Mouse (Mus musculus) heart, embryonic 11.5 days (tissue): ENCODE results near the gene Ccdc91. TPM values are rescaled to one million over a fixed set of nuclear protein-coding genes. Genes with fewer than 3 reads are reported as not detected.

ENCODE experiments used
- ATAC-seq: fragments of 200-750 bp; cut with Nextera tagmentation; replicated peaks from 2 replicates; pipeline ENCODE4 v1.8.0; 2017; ENCODE audit warnings: moderate library complexity; ENCODE audit not compliant: insufficient number of reproducible peaks, low FRiP score, low TSS enrichment
- H3K27ac ChIP-seq: fragments of 300-500 bp; sonication (generic); 2 replicates; pipeline ENCODE4 v1.5.1; 2014; ENCODE audit warnings: mild to moderate bottlenecking, low read depth, low read length
- H3K27me3 ChIP-seq: fragments of 300-500 bp; sonication (generic); 2 replicates; pipeline ENCODE4 v1.6.1; 2014; ENCODE audit warnings: mild to moderate bottlenecking, low read length, mixed read lengths; ENCODE audit not compliant: control insufficient read depth, insufficient read depth
- H3K36me3 ChIP-seq: fragments of 300-500 bp; sonication (generic); 2 replicates; pipeline ENCODE4 v1.6.1; 2014; ENCODE audit warnings: mild to moderate bottlenecking, low read length, moderate library complexity, mixed read lengths; ENCODE audit not compliant: control insufficient read depth, insufficient read depth
- H3K4me1 ChIP-seq: fragments of 300-500 bp; sonication (generic); 2 replicates; pipeline ENCODE4 v1.6.1; 2014; ENCODE audit warnings: low read length; ENCODE audit not compliant: control insufficient read depth, insufficient read depth
- H3K4me2 ChIP-seq: fragments of 300-500 bp; sonication (generic); 2 replicates; pipeline ENCODE4 v1.6.1; 2014; ENCODE audit warnings: mild to moderate bottlenecking, moderate library complexity
- H3K4me3 ChIP-seq: fragments of 300-500 bp; sonication (generic); 2 replicates; pipeline ENCODE4 v1.5.1; 2014; ENCODE audit warnings: low read depth, low read length
- H3K9ac ChIP-seq: fragments of 300-500 bp; sonication (generic); 2 replicates; pipeline ENCODE4 v1.6.1; 2014; ENCODE audit warnings: mild to moderate bottlenecking, low read depth, low read length, moderate library complexity
- H3K9me3 ChIP-seq: fragments of 300-500 bp; sonication (generic); replicated peaks from 2 replicates; pipeline ENCODE4 v1.6.1; 2016; ENCODE audit warnings: low read length; ENCODE audit not compliant: control insufficient read depth
- WGBS: fragments of 180-500 bp; shearing (Covaris S2); extraction: QIAGEN DNeasy Blood & Tissue Kit; methylation state at CpG from one replicate; pipeline ENCODE4 v1.1.7; 2014; ENCODE audit not compliant: insufficient replicate concordance; 5-methylcytosine and 5-hydroxymethylcytosine counted together
- polyA plus RNA-seq: library from polyadenylated mRNA; unstranded; fragments of >200 nt; fragmentation: Nextera tagmentation; extraction: Ambion mirVana; gene quantifications from 2 replicates; pipeline ENCODE4 v1.2.1, GENCODE M21; 2014

The Ccdc91 gene
- polyA plus RNA-seq, 1 experiment from 2014 or later: 18.6 TPM

- H3K9ac ChIP-seq: no peak overlapping the region
- H3K4me1 ChIP-seq: no peaks in the 10 kb centered on the region
- H3K27ac ChIP-seq: no peak overlapping the region
- no peak for ATAC-seq
- H3K9me3 ChIP-seq: no peaks in the 10 kb centered on the region
- no peaks in the 10 kb centered on the region for H3K27me3 ChIP-seq
- 60% methylated on average over 11 of the region's 11 CpGs for WGBS
- H3K4me2 ChIP-seq: no peak overlapping the region
- no peaks in the 10 kb centered on the region for H3K36me3 ChIP-seq
- H3K4me3 ChIP-seq: no peak overlapping the region
Measured at GRCm38 (mm10) chr6:147646401-147646968, 170.9 kb downstream of the Ccdc91 start.

- ATAC-seq: no peak
- Histone ChIP-seq H3K27ac (no peak overlapping the region), H3K27me3 (no peaks in the 10 kb centered on the region), H3K36me3 (no peaks in the 10 kb centered on the region), H3K9me3 (no peaks in the 10 kb centered on the region), H3K4me3 (no peak overlapping the region), H3K9ac (no peak overlapping the region), H3K4me1 (no peaks in the 10 kb centered on the region), H3K4me2 (no peak overlapping the region)
Measured at GRCm38 (mm10) chr6:147658025-147658424, 182.4 kb downstream of the Ccdc91 start.

GRCm38 (mm10) chr6:147660718-147661117 lies 185.1 kb downstream of the Ccdc91 start:
- H3K9ac ChIP-seq: no peak overlapping the region
- H3K27ac ChIP-seq: no peak overlapping the region
- no peaks in the 10 kb centered on the region for H3K9me3 ChIP-seq
- no peak for ATAC-seq
- no peak overlapping the region for H3K4me2 ChIP-seq
- H3K4me1 ChIP-seq: peaks cover 1% of the 10 kb centered on the region; the same call in 1 of the 2 replicates
- 63% methylated on average over 1 of the region's 1 CpGs for WGBS
- no peaks in the 10 kb centered on the region for H3K36me3 ChIP-seq
- H3K4me3 ChIP-seq: no peak overlapping the region
- H3K27me3 ChIP-seq: no peaks in the 10 kb centered on the region

GRCm38 (mm10) chr6:147661841-147662240 lies 186.2 kb downstream of the Ccdc91 start:
- Histone ChIP-seq H3K9ac (no peak overlapping the region), H3K4me2 (no peak overlapping the region), H3K27me3 (no peaks in the 10 kb centered on the region), H3K9me3 (no peaks in the 10 kb centered on the region), H3K4me1 (peaks cover 3% of the 10 kb centered on the region; the same call in 1 of the 2 replicates), H3K4me3 (no peak overlapping the region), H3K27ac (no peak overlapping the region), H3K36me3 (no peaks in the 10 kb centered on the region)
- ATAC-seq: no peak
- WGBS: 71% methylated on average over 4 of the region's 4 CpGs

- WGBS: 64% methylated on average over 2 of the region's 2 CpGs
- no peak overlapping the region for H3K9ac ChIP-seq
- H3K4me1 ChIP-seq: peaks cover 3% of the 10 kb centered on the region; the same call in 1 of the 2 replicates
- no peaks in the 10 kb centered on the region for H3K9me3 ChIP-seq
- H3K4me2 ChIP-seq: no peak overlapping the region
- no peaks in the 10 kb centered on the region for H3K27me3 ChIP-seq
- no peaks in the 10 kb centered on the region for H3K36me3 ChIP-seq
- no peak overlapping the region for H3K27ac ChIP-seq
- no peak overlapping the region for H3K4me3 ChIP-seq
- ATAC-seq: no peak
Measured at GRCm38 (mm10) chr6:147662610-147663009, 187.0 kb downstream of the Ccdc91 start.

GRCm38 (mm10) chr6:147664339-147664738 lies 188.7 kb downstream of the Ccdc91 start:
- no peak overlapping the region for H3K27ac ChIP-seq
- H3K4me1 ChIP-seq: peaks cover 3% of the 10 kb centered on the region; the same call in 1 of the 2 replicates
- H3K36me3 ChIP-seq: no peaks in the 10 kb centered on the region
- H3K27me3 ChIP-seq: no peaks in the 10 kb centered on the region
- no peak overlapping the region for H3K4me2 ChIP-seq
- no peak overlapping the region for H3K4me3 ChIP-seq
- WGBS: 51% methylated on average over 3 of the region's 3 CpGs
- H3K9ac ChIP-seq: no peak overlapping the region
- H3K9me3 ChIP-seq: no peaks in the 10 kb centered on the region
- ATAC-seq: no peak

GRCm38 (mm10) chr6:147671366-147671765 lies 195.7 kb downstream of the Ccdc91 start:
- Histone ChIP-seq H3K9me3 (no peaks in the 10 kb centered on the region), H3K9ac (no peak overlapping the region), H3K36me3 (no peaks in the 10 kb centered on the region), H3K4me3 (no peak overlapping the region), H3K27me3 (no peaks in the 10 kb centered on the region), H3K4me1 (no peaks in the 10 kb centered on the region), H3K4me2 (no peak overlapping the region), H3K27ac (no peak overlapping the region)
- ATAC-seq: no peak
- 77% methylated on average over 1 of the region's 1 CpGs for WGBS

GRCm38 (mm10) chr6:147672481-147672880 lies 196.9 kb downstream of the Ccdc91 start:
- H3K27ac ChIP-seq: no peak overlapping the region
- 39% methylated on average over 2 of the region's 2 CpGs for WGBS
- H3K27me3 ChIP-seq: no peaks in the 10 kb centered on the region
- H3K9me3 ChIP-seq: no peaks in the 10 kb centered on the region
- H3K9ac ChIP-seq: no peak overlapping the region
- 0 out of 2 replicates have a peak, but pooled peaks have one; percentile 35 for ATAC-seq
- no peaks in the 10 kb centered on the region for H3K36me3 ChIP-seq
- no peak overlapping the region for H3K4me3 ChIP-seq
- H3K4me1 ChIP-seq: no peaks in the 10 kb centered on the region
- no peak overlapping the region for H3K4me2 ChIP-seq

- no peak overlapping the region for H3K4me2 ChIP-seq
- H3K9me3 ChIP-seq: no peaks in the 10 kb centered on the region
- WGBS: 82% methylated on average over 7 of the region's 7 CpGs
- no peaks in the 10 kb centered on the region for H3K36me3 ChIP-seq
- no peak for ATAC-seq
- H3K9ac ChIP-seq: no peak overlapping the region
- H3K27ac ChIP-seq: no peak overlapping the region
- H3K27me3 ChIP-seq: no peaks in the 10 kb centered on the region
- no peaks in the 10 kb centered on the region for H3K4me1 ChIP-seq
- H3K4me3 ChIP-seq: no peak overlapping the region
Measured at GRCm38 (mm10) chr6:147675022-147675733, 199.6 kb downstream of the Ccdc91 start.
